Mouse (Mus musculus) megakaryocyte, embryonic 14.5 days (primary cell): ENCODE measurements around the gene Tmprss12. TPM values are rescaled to one million over a fixed set of nuclear protein-coding genes. Genes with fewer than 3 reads are reported as not detected.
"Not testable (repeated sequence)": the region's sequence is repeated elsewhere in the genome, so short reads cannot be mapped to it uniquely, and the experiment has no call there.

Experiments
- H3K27me3 ChIP-seq: replicated peaks from 2 replicates; pipeline ENCODE3; 2012; ENCODE audit warnings: inconsistent platforms
- H3K36me3 ChIP-seq: replicated peaks from 2 replicates; pipeline ENCODE3; 2012; ENCODE audit warnings: low read length, inconsistent platforms, mixed read lengths
- H3K4me1 ChIP-seq: 2 replicates; pipeline ENCODE4 v1.6.1; 2012; ENCODE audit warnings: inconsistent platforms
- H3K4me3 ChIP-seq: replicated peaks from 2 replicates; pipeline ENCODE3; 2012; ENCODE audit warnings: moderate library complexity, mild to moderate bottlenecking, inconsistent platforms
- H3K9me3 ChIP-seq: 2 replicates; pipeline ENCODE4 v1.6.1; 2012; ENCODE audit warnings: inconsistent platforms
- FLI1 ChIP-seq: IDR thresholded peaks from 2 replicates; pipeline ENCODE4 v1.6.1; 2012; ENCODE audit warnings: low read length, inconsistent platforms, mixed read lengths
- GATA1 ChIP-seq: IDR thresholded peaks from 3 replicates; pipeline ENCODE4 v1.6.1; 2012; ENCODE audit warnings: mixed read lengths, low read length, inconsistent platforms, borderline replicate concordance
- polyA plus RNA-seq: library from polyadenylated mRNA; stranded (reverse); fragments of >175 nt; gene quantifications from 2 replicates; pipeline ENCODE4 v1.2.3, GENCODE M21; 2012; ENCODE audit warnings: low replicate concordance; ENCODE audit not compliant: insufficient read depth

Gene Tmprss12
- polyA plus RNA-seq, 1 experiment, result not detected

- no peaks in the 10 kb centered on the region for H3K36me3 ChIP-seq
- no peak overlapping the region for H3K4me3 ChIP-seq
- peaks cover 20% of the 10 kb centered on the region for H3K4me1 ChIP-seq
- H3K27me3 ChIP-seq, result peaks cover 8% of the 10 kb centered on the region
- TF ChIP-seq GATA1, result no peak
- TF ChIP-seq FLI1, result no peak
- H3K9me3 ChIP-seq, result no peaks in the 10 kb centered on the region
Measured at GRCm38 (mm10) chr15:100324021-100324591, 43.5 kb downstream of the Tmprss12 start.

- TF ChIP-seq FLI1 (no peak), GATA1 (no peak)
- H3K4me1 ChIP-seq, result peaks cover 12% of the 10 kb centered on the region
Measured at GRCm38 (mm10) chr15:100325235-100325634, 44.6 kb downstream of the Tmprss12 start.

GRCm38 (mm10) chr15:100328089-100328488 is 47.5 kb downstream of the Tmprss12 start:
- H3K9me3 ChIP-seq, H3K4me3 ChIP-seq, H3K36me3 ChIP-seq, H3K27me3 ChIP-seq: not testable (repeated sequence)
- H3K4me1 ChIP-seq, result peaks cover 13% of the 10 kb centered on the region; the same call in 1 of the 2 replicates

More at GRCm38 (mm10) chr15:100325235-100325634, 44.6 kb downstream of the Tmprss12 start:
- H3K4me3 ChIP-seq, result no peak overlapping the region
- H3K27me3 ChIP-seq, result peaks cover 8% of the 10 kb centered on the region
- H3K36me3 ChIP-seq, result no peaks in the 10 kb centered on the region
- H3K9me3 ChIP-seq, result no peaks in the 10 kb centered on the region

- H3K36me3 ChIP-seq, H3K27me3 ChIP-seq, H3K9me3 ChIP-seq, H3K4me3 ChIP-seq, H3K4me1 ChIP-seq: not testable (repeated sequence)
Measured at GRCm38 (mm10) chr15:100329336-100329735, 48.7 kb downstream of the Tmprss12 start.

- H3K4me1 ChIP-seq, result peaks cover 7% of the 10 kb centered on the region; the same call in 1 of the 2 replicates
- no peak for TF ChIP-seq FLI1
- TF ChIP-seq GATA1, result no peak
- H3K36me3 ChIP-seq, result no peaks in the 10 kb centered on the region
- H3K9me3 ChIP-seq, result no peaks in the 10 kb centered on the region
- no peak overlapping the region for H3K4me3 ChIP-seq
- H3K27me3 ChIP-seq, result peaks cover 4% of the 10 kb centered on the region
Measured at GRCm38 (mm10) chr15:100330739-100331138, 50.1 kb downstream of the Tmprss12 start.

- H3K36me3 ChIP-seq, H3K9me3 ChIP-seq, H3K4me3 ChIP-seq, H3K4me1 ChIP-seq, H3K27me3 ChIP-seq: not testable (repeated sequence)
Measured at GRCm38 (mm10) chr15:100332077-100332961, 51.7 kb downstream of the Tmprss12 start.

GRCm38 (mm10) chr15:100334629-100335028 is 54.0 kb downstream of the Tmprss12 start, which contains the start of gene Mettl7a3:
Mettl7a3 (plus strand) TSS chr15:100334929.
- TF ChIP-seq FLI1 (no peak), GATA1 (no peak)
- Histone ChIP-seq H3K9me3 (no peaks in the 10 kb centered on the region), H3K27me3 (no peaks in the 10 kb centered on the region)

GRCm38 (mm10) chr15:100337328-100337727 is 56.7 kb downstream of the Tmprss12 start:
- H3K4me1 ChIP-seq, H3K36me3 ChIP-seq, H3K27me3 ChIP-seq, H3K9me3 ChIP-seq, H3K4me3 ChIP-seq: not testable (repeated sequence)

More at GRCm38 (mm10) chr15:100334629-100335028, 54.0 kb downstream of the Tmprss12 start, which contains the start of gene Mettl7a3:
- H3K4me3 ChIP-seq, result no peak within 1 kb of the TSS
- H3K36me3 ChIP-seq, result no peaks in the 10 kb centered on the region
- H3K4me1 ChIP-seq, result peaks cover 4% of the 10 kb centered on the region; the same call in 1 of the 2 replicates

- H3K27me3 ChIP-seq, H3K36me3 ChIP-seq, H3K9me3 ChIP-seq, H3K4me3 ChIP-seq, H3K4me1 ChIP-seq: not testable (repeated sequence)
Measured at GRCm38 (mm10) chr15:100337847-100338246, 57.2 kb downstream of the Tmprss12 start.

- not testable (repeated sequence) for H3K36me3 ChIP-seq, H3K9me3 ChIP-seq, H3K27me3 ChIP-seq, H3K4me3 ChIP-seq, H3K4me1 ChIP-seq
Measured at GRCm38 (mm10) chr15:100341314-100341980, 60.8 kb downstream of the Tmprss12 start.

Other genes with a start within 250 kb of the Tmprss12 start
- gene Dip2b, start 242.2 kb upstream of the Tmprss12 start, polyA plus RNA-seq, result 0.46 TPM in 1 of 2 replicates, not detected in the other
- gene Atf1, start 53.0 kb upstream of the Tmprss12 start, polyA plus RNA-seq, result 20.0 and 20.6 TPM in 2 replicates
- 1.7 and 9.2 TPM in 2 replicates for gene Mettl7a1, start 23.3 kb downstream of the Tmprss12 start, polyA plus RNA-seq
- gene Mettl7a3, start 54.1 kb downstream of the Tmprss12 start, polyA plus RNA-seq, result not detected in 2 replicates
- gene Methig1, start 72.3 kb downstream of the Tmprss12 start, polyA plus RNA-seq, result not detected in 2 replicates
- gene Mettl7a2, start 72.4 kb downstream of the Tmprss12 start, polyA plus RNA-seq, result not detected in 2 replicates
- gene Higd1c, start 83.7 kb downstream of the Tmprss12 start, polyA plus RNA-seq, result not detected in 2 replicates
- gene Gm5475, start 141.3 kb downstream of the Tmprss12 start, polyA plus RNA-seq, result not detected in 2 replicates
- 0.62 TPM in 1 of 2 replicates, not detected in the other for gene Slc11a2, start 144.2 kb downstream of the Tmprss12 start, polyA plus RNA-seq
- 21.1 and 42.7 TPM in 2 replicates for gene Letmd1, start 188.2 kb downstream of the Tmprss12 start, polyA plus RNA-seq
- gene Csrnp2, start 214.7 kb downstream of the Tmprss12 start, polyA plus RNA-seq, result 0.46 TPM in 1 of 2 replicates, not detected in the other